Mouse (Mus musculus): ENCODE measurements around the gene 5330417C22Rik.

5330417C22Rik gene

GRCm38 (mm10) chr3:108528489-108528888 is 7.8 kb downstream of the 5330417C22Rik start:
- DNase-seq, result no peak

DNA sequence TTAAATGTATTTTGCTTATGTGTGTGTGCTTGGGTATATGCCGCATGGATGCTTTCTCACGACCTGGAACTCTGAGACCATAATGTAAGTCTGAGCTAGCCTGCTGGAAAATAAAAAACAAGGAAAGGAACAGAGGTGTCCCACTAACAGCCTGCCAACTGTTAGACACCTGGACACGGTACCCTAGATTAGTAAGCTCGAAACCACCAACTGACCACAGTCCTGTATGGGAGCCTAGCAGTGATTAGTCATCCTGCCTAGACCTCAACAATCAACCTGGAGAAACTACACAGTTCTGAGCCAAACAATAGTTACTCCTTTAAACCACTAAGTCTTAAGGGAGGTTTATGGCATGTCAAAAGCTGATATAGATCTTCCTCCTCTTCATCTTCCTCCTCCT is 12.9 kb downstream of the 5330417C22Rik start:
- DNase-seq, result no peak

DNA sequence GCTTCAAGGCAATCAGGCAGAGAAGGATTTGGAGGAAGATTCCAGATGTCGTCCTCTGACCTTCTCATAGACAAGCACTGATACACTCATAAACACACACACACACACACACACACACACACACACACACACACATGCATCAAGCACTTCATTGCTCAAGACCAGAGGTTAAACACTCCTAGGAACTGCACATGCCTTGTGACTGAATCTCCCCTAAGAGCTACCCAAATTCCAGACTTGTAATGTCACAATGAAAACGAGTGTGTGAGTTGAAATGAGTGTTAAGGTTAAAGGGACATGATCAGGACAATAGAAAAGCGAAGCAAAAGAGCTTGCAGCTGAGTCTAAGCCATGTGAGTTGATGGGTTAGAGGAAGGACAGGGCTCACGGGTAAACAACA is 18.1 kb downstream of the 5330417C22Rik start:
- DNase-seq, result no peak

- DNase-seq, result no peak
These were observed 22.9 kb downstream of the 5330417C22Rik start for GRCm38 (mm10) chr3:108513465-108513864.

DNA sequence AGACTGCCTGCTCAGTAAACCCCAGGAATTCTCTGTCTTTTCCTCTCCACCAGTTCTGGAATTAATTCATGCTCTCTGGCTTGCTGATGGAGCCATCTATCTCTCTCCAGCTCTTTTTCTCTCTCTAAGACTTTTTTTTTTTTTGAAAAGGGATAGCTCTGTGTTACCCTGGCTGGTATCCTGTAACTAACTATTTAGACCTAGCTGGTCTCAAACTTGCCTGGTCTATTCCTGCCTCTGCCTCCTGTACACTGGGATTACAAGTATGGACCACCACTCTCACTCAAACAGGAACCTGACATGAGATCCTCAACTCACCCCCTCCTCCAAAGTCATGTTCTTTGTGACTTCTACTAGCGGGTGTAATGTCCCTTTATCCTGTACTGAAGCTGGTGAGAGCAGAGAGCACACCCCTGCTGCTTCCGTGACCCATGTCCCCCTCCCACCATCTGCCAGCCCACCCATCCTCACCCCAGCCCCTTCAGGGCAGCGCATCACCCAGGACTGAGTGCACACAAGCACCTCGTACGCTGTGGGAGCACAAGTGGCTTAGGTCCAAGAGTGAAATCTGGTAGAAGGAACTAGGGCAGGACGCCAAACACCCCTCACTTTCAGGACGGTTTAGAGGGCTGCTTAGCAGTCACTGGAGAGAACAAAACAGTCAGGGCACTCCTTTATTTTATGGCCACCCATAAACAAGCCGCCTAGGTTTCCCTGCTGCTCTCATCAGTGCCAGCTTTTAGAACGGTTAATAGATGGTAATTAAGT is 25.4 kb downstream of the 5330417C22Rik start:
- no peak for DNase-seq

- DNase-seq, result no peak
These were observed 26.2 kb downstream of the 5330417C22Rik start for GRCm38 (mm10) chr3:108510156-108510555.

DNA sequence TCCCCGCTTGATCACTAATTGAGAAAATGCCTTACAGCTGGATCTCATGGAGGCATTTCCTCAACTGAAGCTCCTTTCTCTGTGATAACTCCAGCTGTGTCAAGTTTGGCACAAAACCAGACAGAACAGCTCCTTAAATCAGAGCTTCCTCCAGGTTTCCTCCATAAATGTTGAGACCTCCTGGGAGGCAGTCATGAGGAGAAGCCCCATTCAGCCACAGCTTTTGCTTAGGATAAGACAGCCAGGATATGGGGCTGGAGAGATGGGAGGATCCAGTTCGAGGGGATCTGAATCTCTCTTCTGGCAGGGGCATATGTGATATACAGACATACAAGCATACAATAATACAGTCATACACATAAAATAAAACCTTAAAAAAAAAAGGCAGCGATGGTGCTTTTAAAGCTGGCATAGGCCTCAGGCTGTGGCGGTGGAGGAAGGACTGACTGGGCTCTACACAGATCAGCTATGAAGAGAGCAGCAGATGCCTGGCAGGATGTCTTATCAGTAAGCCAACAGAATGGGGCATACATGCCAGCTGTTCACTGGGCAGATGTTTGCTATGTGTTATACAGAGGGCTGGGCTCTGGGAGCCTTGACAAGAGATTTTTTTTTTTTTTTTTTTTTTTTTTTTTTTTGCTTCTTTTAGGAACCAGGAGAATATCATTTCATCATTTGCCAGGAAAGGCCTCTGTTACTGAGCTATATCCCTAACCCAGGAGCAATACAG is 27.4 kb downstream of the 5330417C22Rik start:
- no peak for DNase-seq

DNA sequence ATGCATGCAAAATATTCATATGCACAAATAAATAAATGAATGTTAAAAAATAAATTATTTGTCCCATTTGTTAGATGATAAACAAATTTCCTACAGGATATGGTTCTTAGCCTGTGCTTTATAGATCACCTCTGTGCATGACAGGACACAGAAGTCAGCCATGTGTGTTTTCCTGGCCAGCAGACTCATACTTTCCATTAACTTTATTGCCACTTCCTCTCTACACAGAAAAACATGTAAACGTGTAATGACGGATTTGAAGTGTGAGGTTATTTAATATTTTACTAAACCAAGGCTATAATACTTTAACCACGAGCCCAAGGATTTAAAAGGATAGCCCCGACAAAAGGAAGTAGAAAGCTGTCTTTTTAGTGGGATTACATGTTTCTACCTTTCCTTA is 32.4 kb downstream of the 5330417C22Rik start:
- DNase-seq, result no peak

DNA sequence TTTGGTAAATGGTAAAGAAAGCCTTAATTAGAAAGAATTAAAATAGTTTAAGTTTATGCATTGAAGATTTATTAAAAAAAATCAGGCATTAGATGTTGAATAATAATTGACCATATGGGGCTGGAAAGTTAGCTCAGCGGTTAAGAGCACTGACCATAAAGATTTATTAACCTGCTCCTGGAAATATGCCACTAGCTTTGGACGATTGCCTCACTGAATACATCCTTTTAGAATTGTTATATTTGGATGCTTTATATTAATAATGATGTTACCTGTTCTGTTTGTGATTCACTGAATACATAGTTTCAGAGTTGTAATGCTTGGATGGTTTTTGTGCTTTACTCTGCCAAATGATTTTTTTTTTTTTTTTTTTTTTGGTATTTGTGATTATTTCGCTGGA is 34.9 kb downstream of the 5330417C22Rik start:
- peak in 1 of 2 experiments; percentile 38 for DNase-seq

GRCm38 (mm10) chr3:108499826-108500225 is 36.5 kb downstream of the 5330417C22Rik start:
- peak; percentile 95 to 96 for DNase-seq

- no peak for DNase-seq
These were observed 38.7 kb downstream of the 5330417C22Rik start for GRCm38 (mm10) chr3:108497602-108498001.

DNA sequence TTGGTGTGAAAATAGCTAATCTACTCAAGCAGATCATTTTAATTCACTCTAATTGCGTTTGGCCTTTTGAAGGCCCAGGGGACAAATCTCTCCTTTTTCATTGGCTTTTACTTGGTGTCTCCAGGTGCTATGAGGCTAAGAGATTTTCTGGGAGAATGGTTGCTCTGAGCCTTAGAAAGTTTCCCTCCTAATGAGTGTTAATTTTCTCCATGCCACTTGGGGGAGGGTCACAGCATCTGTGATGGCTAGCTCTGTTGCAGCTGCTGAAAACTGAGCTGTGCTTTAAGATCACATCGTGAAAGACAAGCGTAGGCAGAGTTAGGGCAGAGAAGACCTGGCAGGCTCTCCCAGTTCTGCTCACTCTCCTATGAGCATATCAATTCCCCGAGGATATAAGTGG is 40.9 kb downstream of the 5330417C22Rik start:
- DNase-seq, result no peak

GRCm38 (mm10) chr3:108494861-108495474 is 41.4 kb downstream of the 5330417C22Rik start:
- no peak for DNase-seq

- DNase-seq, result no peak
These were observed 46.4 kb downstream of the 5330417C22Rik start for GRCm38 (mm10) chr3:108489968-108490367.

- no peak for DNase-seq
These were observed 51.6 kb downstream of the 5330417C22Rik start for GRCm38 (mm10) chr3:108484749-108485148.

GRCm38 (mm10) chr3:108478800-108479199 is 57.5 kb downstream of the 5330417C22Rik start:
- no peak for DNase-seq

GRCm38 (mm10) chr3:108476761-108477619 is 59.3 kb downstream of the 5330417C22Rik start:
- DNase-seq, result no peak

GRCm38 (mm10) chr3:108475496-108475895 is 60.8 kb downstream of the 5330417C22Rik start:
- DNase-seq, result no peak

GRCm38 (mm10) chr3:108474969-108475368 is 61.4 kb downstream of the 5330417C22Rik start:
- no peak for DNase-seq

GRCm38 (mm10) chr3:108467760-108468159 is 68.6 kb downstream of the 5330417C22Rik start:
- no peak for DNase-seq

- DNase-seq, result peak; percentile 27 to 64
These were observed 69.9 kb downstream of the 5330417C22Rik start for GRCm38 (mm10) chr3:108466425-108466824.

DNA sequence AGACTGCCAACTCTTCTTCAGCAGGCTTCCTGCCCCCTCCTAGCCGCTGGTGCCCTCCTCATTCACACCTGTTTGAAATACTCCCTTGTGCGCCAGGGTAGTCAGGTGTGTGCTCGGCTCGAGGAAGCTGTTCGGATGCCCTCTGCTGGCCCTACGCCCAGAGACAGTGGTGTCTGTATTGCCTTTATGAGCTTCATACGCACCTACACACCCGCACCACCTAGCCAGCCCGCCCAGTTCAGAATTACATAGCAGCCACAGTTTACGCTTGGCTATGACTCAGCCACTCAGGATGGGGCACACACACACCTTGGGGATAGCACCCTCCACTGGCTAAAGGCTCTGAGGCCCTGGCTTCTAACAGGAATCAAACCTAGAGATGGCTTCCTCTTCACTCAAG is 77.5 kb downstream of the 5330417C22Rik start:
- peak in 1 of 2 experiments; percentile 41 for DNase-seq

DNA sequence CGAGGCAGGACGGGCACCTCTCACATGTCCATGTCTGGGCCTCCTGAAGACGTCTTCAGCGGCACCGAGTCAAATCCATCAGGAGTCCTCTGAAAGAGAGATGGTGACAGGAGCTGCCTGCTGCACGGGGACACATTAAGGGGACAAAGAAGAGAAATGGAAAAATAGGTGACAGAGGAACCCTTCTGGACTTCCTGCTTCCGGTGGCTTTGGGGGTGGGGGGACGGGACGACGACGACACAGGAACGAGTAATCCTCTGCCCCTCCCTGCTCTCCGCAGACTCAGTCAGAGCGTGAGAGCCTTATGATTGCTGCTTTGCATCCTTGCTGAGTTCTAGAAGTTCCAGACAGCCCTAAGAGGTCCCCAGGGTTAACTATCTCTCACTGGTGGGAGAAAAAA is 78.0 kb downstream of the 5330417C22Rik start:
- no peak for DNase-seq
